Mouse (Mus musculus): ENCODE measurements at regions not wholly inside any gene's neighbourhood (a gene's known extent, or its start where the extent isn't known, plus 50 kb on each side); places are given as distances from the start of the nearest gene placed in this dataset.

DNA sequence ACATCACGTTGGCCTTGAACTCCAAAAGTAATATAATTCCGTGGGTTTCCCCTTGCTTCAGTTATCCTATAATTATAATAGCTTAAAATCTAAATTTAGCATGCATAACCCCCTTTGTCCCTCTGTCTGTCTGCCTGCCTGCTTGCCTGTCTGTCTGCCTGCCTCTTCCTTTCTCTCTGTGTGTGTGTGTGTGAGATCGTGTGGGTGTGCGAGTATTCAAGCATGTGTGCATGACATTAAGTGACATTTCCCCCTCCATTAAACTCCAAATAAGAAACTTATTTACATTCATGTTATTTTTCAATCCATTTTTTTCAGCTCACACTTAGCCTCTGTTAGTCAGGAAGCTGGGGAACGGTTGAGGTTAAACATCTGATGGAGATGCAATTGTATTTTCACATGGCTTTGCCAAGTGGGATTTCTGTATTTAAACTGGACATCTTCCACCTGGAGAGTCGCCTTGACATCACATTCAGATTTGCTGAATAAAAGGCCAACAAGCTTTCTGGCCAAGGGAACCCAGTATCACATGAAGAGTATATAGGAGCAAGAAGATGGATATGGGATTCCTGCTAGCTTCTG lies 130.8 kb upstream of the Map3k1 start:
- TF ChIP-seq CTCF (IDR thresholded peaks at IDR 0.05; ENCODE audit: borderline replicate concordance, insufficient read depth, low read depth, low read length), result no peak
- TF ChIP-seq POLR2A (IDR thresholded peaks at IDR 0.05; ENCODE audit: borderline replicate concordance, insufficient read depth, low read length), result no peak

Measured in cerebellum, adult 2 months (tissue).